Mouse (Mus musculus): ENCODE measurements at regions not wholly inside any gene's neighbourhood (a gene's known extent, or its start where the extent isn't known, plus 50 kb on each side); places are given as distances from the start of the nearest gene placed in this dataset.

DNA sequence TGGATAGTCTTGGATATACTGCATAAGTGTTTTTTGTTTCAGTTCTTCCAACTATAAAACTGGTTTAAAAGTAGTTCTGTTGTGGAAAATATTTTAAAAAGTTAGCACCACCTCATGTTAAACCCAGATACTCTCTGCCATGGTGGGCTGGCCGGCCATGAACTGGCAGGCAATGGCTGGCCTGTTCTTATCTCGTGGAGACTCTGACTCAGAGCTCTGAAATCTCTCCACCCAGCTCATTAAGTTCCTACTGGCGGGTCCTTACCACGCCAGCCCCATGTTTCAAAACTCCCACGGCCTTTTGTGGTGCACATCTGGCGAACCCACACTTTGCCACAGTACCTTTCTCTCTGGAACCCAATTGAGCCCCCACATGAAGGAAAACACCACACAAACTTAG is 183.8 kb upstream of the Slc30a5 start:
- no peak for DNase-seq (ENCODE audit: low spot score in 2 of 2)

DNA sequence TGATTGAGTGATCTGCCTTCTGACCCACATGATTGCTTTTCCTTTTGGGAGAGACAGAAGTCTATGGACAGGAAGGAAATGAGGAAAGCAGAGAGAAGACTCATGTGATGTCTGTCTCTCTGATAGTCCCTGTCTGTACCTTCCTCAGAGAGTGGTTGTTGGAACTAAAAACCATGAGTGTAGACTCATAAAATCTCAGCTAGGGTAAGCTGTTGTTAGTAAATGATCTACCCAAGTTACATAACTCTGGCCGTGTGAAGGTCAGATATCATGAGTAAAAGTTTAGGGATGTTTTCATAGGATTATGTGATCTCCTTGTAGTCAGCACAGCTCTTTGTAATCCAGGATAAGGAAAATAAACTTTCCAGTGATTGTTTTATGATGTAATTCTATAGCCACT is 183.0 kb upstream of the Slc30a5 start:
- no peak for DNase-seq (ENCODE audit: low spot score in 2 of 2)

DNA sequence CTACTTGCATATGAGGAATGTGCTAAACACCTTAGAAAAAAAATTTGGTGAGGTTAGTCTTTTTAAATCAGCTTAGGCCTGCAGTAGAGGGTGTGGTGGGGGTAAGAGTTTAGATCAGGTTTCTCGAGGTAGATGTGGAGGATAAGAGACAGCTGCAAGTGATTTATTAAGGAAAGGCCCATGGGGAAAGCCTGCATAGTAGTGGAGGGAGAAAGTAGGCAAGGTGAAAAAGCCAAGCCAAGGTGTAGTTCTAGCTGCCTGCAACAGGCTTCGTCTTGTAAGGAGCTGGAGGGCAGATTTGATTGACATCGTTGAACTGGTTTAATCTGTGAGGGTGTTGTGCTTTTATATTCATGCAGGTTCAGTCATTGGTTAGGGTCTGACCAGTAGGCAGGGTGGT is 182.2 kb upstream of the Slc30a5 start:
- DNase-seq (ENCODE audit: low spot score in 2 of 2): no peak

DNA sequence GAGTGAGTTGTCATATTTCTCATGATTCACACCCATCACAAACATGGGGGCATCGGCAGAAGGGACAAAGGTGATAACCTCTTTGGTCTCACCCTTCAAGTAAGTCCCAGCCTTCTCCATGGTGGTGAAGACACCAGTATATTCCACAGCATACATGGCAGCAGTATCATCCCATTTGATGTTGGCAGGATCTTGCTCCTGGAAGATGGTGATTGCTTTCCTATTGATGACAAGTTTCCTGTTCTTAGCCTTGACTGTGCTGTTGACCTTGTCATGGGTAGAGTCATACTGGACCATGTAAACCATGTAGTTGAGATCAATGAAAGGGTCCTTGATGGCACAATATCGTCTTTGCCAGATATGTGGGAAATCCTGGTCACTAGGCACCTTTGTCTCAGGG is 180.4 kb upstream of the Slc30a5 start:
- no peak for DNase-seq (ENCODE audit: low spot score in 2 of 2)

DNA sequence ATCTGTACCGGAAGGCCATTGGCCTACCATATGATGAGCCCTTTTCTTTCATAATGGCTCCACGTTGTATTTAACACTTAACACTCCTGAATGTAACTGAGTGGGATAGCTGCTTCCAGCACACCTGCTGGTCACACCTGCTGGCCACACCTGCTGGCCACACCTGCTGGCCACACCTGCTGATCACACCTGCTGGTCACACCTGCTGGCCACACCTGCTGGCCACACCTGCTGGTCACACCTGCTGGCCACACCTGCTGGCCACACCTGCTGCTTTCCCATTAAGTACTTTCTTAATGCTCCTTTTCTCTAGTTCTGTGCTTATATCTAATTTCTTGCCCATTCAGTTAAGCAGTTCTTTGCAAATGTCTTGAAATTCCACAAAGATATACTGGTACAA is 157.4 kb upstream of the Slc30a5 start:
- DNase-seq (ENCODE audit: low spot score in 2 of 2): no peak

DNA sequence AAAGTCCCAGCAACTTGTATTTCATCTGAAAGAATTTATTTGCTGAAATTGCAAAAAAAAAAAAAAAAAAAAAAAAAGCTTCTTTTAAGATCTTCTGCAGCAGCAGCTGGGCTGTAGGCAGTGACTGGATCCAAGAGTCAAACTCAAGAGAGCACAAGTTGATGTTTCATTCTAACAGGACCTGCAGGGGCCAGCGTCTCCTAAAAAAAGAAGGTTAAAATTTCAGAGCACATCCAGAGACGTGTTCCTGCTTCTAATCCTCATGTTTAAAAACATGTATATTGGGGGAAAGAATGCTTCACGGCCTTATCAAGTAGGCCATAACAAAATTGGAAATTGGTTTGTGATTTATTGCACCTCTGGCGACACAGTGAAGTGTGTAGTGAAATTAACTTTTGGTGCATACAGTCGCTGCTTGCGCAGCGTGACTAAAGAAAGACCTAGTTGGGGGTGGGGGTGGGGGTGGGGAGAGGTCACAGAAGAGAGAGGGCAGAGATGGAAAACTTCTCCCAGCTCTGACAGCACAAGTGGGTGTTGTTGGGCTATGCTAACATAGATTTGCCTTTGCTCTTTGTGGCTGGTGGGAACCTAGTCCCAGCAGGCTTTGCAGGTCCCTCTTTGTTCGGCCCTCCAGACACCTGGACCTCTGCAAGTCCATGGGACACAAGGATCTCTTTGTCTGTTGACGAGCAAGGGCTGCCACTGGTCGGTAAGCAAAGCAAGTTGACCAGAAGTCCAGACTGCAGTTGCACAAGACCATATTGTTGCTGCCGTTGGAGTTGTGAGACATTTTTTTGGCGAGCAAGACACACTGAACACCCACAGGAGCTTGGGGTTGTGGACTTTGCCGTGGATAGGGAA is 155.7 kb upstream of the Slc30a5 start:
- DNase-seq (ENCODE audit: low spot score in 2 of 2): no peak

DNA sequence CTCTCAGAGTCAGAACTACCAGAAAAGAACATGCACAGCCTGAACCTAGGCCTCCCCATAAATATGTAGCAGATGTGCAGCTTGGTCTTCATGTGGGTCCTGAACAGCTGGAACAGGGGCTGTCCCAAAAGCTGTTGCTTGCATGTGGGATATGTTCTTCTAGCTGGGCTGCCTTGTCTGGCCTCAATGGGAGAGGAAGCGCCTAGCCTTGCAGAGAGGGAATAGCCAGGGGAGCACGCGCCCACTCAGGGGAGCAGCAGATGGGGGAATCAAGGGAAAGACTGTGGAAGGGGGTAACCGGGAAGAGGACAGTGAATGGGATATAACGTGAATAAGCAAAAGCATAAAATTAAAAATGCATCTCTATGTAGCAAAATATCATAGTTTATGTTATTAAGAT is 154.9 kb upstream of the Slc30a5 start:
- no peak for DNase-seq (ENCODE audit: low spot score in 2 of 2)

DNA sequence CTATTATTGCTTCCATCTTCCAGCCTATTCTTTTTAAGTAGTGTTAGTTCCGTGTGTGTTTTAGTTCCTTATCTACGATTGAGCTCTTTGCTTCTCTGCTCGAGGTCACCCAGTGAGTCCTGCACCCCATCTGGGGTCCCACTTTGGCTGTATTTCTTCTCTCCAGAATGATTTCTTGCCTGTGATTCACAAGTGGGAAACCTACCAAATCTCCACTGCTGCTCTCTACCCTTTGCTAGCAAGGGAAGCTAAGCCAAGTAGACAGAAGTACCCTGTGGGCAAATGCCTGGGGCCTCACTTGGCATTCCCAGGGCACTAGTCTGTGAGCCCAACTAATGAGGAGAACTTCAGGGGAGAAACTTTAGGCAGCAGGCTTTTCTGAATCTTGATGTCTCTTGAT is 142.5 kb upstream of the Slc30a5 start:
- DNase-seq (ENCODE audit: low spot score in 2 of 2): no peak

DNA sequence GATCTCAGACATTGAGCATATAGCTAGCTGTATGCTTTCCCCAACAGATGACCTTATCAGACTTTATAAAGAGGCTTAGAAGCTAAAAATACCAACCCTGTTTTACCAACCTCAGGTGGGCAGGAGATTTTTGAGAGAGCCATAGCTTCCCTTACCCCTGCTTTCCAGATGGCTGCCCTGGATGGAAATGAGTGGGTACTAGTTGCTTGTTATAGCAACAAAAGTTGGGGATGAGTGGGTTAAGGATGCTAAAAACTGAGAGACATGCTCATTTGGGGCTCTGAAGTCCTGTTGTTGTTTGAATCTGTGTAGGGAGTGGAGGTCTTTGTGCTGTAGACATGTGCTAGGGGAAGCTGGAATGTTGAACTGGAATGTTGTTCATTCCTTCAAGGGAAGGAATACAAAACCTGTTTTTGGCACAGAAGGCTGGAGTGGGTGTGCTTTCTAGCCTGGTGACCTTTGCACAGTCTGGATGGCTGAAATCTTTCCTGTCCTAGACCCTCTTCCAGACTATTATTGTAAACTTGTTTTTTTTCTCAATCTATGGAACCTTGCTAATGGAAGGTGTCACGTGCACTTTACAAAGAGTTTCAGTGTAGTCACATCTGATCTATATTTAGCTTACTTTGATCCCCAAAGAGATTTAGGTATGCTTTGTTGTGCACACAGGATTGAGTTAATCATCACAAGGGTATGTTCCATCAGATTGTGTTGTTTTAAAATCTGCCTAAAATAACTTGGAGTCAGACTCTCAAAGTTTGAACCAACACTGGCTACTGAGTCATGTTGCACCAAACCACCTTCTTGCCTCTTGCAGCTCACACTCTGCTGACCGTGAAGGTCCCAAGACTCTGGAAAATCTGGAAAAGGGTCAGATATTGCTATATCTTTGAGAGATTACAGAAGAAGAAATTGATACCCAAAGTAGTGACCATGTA is 138.1 kb upstream of the Slc30a5 start:
- no peak for DNase-seq (ENCODE audit: low spot score in 2 of 2)

DNA sequence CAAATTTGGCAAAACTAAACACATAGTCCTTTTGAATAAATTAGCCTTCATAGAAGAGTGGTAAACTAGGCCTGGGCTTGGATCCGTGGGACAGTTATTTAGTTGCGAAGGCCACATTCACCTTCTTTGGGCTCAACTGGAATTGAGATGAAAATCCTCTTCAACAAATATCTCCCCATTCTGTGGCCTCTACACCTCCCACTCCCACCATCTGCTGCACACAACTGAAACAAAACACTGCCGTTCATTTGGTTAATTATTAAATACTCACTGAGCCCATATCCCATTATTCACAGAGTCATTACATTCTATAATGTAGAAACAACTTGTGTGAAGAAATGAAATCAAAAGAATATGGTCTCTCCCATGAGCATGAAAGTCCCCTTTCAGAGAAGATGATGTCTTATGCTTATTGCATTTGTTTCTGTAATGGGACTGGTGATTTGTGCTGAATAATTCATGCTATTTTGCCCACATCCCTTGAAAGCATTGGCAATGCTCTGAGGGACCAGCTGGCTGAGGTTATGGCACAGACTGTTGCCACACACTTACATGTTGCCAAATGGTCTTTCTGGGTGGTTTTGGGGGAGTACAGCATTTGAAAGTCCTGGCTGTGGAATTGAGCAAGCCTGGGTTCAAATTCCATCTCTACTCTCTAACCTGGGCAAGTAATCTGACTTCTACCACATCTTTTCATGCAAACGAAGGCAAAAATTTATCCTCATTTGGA is 129.7 kb upstream of the Slc30a5 start:
- DNase-seq (ENCODE audit: low spot score in 2 of 2): no peak

DNA sequence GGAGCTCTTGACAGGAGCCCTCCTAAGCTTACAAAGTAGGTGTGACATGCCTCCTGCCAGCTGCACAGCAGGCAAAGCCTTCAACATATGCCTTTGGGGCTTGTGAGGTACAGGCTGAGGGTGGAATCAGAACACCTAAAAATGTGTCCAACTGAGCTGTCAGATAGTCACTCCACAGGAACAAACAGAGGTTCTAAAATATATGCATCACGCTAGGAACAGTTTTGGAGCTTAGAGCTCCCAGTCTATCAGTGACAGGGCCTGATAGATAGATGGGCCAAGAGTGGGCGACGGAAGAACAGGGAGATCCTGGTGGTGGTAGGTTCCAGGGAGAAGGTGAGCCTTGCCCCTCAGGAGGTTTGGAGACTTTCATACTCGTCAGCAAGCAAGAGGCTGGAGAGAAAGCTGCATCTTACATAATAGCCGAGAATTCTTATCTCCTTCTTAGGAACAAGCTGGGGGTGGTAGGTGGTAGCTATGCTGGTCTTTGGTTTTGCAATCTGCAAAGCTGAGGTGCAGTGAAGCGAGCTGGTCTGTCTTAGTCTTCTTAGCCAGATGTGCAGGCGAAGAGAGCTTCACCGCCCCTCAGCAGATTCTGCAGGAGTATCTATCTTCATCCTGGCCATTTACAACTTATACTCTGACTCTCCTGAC is 121.5 kb upstream of the Slc30a5 start:
- no peak for DNase-seq (ENCODE audit: low spot score in 2 of 2)

DNA sequence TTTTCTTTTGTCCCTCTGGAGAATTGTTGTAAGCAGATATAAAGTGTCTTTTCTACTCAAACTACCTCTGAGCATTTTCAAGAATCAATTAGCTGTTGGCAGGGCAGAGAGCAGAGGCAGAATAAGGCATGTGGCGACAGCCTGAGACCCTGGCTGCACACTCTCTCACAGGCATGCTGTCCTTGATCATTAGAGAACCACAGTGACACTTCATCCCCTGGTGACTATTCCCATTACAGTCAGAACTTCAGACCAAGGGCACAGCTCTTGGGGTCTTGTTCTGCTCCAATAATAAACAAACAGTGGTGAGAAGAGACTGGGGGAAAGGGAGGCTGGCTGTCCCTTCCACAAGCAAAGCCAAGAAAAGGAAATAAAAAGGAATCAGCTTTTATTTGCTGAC is 120.9 kb upstream of the Slc30a5 start:
- DNase-seq (ENCODE audit: low spot score in 2 of 2): no peak

DNA sequence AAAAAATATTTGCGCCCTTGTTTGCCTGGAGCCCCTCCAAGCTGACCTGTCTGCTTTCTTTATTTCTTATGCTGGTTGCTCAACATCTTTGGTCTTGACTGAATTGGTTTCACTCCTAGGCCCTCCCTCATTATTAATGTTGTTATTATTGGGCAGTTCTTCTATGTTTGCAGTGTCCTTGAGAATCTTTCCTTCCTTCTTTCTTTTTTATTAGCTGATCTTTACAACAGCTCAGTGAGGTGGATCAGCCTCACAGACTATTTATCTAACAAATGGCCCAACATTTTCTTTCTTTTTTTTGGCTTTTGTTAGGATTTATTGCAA is 117.9 kb upstream of the Slc30a5 start:
- no peak for DNase-seq (ENCODE audit: low spot score in 2 of 2)

DNA sequence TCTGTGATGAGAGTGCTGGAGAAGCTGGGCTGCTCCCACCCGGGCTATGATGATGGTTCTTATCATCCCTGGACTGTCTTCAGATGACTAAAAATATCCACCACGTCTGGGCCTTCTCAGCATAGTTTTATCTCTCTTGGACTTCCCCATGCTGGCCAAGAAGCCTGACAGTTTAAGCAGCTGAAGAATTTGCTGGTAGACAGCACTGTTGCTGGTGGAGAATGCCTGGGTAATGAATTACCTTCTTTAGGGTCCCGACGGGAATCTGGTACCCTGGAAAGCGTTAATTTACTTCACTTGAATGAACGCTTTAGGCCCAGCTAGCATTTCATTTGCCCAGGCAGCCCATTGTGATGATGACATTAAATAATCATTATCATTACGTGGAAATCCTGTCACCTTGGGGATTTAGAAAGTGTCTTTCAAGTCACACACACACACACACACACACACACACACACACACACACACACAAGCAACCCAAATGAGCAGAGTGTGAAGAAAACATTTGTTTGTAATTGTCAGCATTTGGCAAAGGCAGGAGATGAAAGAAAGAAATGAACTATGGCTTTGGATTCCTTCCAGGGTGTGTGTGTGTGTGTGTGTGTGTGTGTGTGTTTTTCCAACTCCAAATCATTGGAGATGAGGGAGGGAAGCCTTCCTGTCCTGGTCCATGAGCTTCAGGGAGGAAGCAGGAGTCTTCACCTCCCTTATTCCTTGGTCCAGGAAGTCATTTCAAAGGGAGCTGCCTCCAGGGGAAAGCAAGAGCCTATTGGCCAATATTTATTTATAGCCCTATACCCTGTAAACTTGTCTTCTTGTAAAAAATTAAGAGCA is 117.3 kb upstream of the Slc30a5 start:
- DNase-seq (ENCODE audit: low spot score in 2 of 2): no peak

DNA sequence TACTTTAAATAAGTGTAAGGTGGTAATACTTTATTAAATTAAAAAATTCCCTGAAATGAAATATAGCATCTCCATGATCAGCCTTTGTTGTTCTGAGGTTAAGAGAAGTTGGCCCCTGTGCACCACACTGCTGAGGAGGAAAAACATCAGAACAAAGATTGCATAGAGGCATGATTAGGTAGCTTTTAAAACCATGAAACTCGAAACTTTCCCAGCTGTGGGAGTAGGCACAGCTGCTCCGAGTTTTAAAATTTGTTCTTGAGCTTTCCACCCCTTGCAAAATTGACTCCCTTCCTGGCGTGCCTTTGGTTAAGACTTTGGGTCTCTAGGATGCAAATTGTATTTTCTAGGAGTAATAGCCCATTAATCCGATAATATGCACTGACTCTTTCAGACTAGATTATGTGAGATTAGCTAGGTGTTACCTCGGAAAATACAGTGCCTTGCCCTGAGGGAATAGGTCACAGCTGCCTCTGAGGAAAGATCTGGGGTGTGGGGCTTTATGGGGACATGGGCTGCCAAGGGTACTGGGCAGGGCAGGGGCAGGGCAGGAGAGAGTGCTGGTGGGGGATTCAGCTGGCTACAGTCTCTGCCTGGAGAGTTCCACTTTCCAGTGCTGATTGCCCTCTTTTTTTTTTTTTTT is 110.1 kb upstream of the Slc30a5 start:
- DNase-seq (ENCODE audit: low spot score in 2 of 2): no peak

DNA sequence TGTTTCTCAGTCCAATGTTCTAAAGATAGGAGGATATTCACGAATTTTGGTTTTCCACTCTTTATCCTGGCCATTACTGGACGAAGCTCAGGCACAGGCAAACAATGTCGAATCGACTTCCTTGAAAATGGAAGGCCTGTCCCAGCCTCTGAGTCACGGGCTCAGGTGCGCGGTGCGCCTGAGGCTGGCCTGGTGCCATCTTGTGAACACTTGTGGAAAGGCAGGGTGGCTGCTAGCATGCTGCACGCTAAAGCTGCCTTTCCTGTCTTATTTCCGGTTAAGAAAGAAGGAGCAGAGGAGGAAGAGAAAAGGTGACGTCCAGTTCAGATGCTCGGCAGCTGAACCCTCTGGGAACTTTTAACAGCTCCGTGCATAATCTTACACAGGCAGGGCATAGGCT is 107.6 kb upstream of the Slc30a5 start:
- DNase-seq (ENCODE audit: low spot score in 2 of 2): no peak

DNA sequence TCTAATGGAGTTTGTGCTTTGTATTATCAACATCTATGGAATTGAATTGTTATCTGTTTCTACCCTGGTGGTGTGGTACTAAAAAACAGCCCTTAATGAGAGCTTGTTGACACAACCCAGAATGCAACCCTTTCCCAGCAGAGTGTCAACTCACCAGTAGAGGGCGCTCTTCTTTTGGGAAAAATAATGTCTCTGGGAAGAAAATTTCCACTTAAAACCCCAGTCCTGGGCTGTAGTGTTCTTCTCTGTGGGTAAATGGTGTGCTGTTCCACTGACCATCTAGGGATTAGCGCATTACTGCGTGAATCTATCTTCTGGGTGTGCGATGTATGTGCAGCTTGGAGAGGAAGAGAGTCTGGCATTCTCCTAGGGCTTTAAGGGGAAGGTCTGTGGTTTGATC is 106.5 kb upstream of the Slc30a5 start:
- DNase-seq (ENCODE audit: low spot score in 2 of 2): no peak

DNA sequence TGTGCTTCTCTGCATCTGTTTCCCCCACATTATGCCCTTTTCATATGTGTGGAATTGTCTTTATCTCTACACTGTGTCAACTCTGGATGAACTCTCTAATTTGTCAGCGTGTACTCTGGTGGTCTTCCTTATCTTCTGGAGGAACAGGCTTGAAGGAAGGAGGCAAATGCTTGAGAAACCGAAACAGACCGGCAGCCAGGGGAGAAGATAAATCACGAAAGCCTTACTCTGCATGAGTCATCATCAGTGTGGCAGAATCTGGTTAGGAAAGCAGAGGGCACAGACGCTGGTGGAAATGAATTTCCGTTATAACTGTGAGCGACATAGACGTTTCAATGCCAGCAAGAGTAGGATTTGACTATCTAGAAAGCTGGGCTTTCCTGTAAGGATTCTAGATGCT is 100.0 kb upstream of the Slc30a5 start:
- no peak for DNase-seq (ENCODE audit: low spot score in 2 of 2)

DNA sequence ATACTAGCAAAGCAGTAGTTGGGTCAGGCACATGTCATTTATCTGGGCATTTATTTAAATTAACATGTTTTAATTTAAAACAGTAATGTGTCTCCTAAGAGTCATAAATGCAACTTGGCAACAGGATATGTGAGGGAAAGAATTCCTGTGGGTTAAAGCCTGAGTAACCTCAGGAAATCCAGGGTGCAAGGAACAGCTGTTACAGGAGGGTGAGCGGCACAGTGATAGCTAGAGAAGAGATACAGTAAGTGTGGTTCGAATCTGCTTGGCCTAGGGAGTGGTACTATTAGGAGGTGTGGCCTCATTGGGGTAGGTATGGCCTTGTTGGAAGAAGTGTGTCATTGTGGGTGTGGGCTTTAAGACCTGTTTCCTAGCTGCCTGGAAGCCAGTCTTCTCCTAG is 66.3 kb upstream of the Slc30a5 start:
- no peak for DNase-seq (ENCODE audit: low spot score in 2 of 2)

DNA sequence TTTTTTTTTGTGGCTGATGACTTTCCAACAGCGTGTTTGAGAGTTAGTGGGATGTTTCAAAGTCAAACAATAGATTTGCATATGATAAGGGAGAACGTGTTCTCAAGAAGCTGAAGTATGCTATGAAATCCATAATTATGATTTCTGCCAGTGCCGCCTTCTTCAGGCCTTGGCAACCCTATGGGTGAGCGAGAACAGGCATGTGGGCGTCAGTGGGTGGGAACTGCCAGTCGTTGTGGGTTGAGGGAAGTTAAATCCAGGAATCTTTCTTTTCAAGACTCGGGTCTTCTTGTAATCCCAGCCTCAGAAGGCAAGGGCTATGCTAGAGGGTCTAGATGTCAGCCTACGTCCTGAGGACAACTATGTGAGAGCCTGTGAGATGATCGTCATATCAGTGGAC is 60.6 kb upstream of the Slc30a5 start:
- no peak for DNase-seq (ENCODE audit: low spot score in 2 of 2)

DNA sequence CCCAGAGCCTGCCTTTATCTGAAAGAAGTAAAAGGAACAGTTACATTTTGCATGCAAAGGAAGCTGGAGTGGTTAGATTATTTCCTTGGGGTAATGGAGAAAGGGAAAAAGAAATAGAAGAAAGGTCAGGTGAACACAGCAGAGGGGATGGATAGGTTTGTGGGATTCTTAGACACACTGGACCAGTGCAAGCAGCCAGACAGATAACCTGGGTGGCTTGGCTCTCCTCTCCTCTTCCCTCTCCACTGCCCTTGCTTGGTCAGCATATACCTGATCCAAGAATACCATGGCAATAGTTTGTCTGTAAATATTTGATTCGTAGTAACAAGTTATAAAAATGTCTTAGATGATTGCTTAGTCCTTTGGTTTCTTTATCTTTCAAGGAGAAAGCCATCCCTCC is 59.9 kb upstream of the Slc30a5 start:
- no peak for DNase-seq (ENCODE audit: low spot score in 2 of 2)
